Mouse (Mus musculus) v-Abl transformed pro-B cells (cell line): ENCODE measurements around the gene Clps.

Experiments
- in situ Hi-C, 2 experiments: fragments of 400-800 bp; cut with MboI; formaldehyde crosslinking; loops; one replicate each; pipeline ENCODE4 v1.15.1; 2025; ENCODE audit not compliant: unreplicated experiment in 2 of 2

Gene Clps

DNA sequence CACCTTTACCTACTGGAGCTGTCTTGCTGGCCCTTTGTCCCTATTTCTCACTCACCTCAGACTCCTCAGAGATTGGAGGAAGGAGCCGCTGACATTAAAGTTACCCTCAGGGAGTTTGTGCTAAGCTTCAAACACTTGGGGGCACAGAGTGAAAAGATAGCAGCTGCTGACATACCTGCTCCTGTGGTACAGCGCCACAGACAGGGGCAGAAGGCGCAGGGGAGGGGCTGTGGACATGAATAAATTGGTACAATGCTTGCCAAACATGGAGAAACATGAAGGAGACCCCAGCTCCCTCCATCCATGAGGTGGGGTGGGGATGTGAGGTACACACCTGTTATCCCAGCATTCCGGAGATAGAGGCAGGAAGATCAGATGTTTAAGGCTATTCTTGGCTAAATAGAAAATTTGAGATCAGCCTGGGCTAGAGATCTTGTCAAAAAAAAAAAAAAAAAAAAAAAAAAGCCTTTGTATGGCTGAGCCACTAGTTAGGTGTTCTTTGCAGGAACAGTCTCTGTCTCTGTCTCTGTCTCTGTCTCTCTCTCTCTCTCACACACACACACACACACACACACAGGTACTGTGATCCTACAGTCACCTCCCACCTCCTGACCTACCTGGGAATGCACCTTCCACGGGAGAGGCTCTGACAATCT is 39.4 kb downstream of the Clps start:
- in situ Hi-C loops: loop anchor here (5.0 to 25.0 kb wide), 5 partner anchors 34 to 1484 kb away; partner anchors contain the start of genes Def6 (in 2 of the 2) and Bak1 (in 1 of the 2)

DNA sequence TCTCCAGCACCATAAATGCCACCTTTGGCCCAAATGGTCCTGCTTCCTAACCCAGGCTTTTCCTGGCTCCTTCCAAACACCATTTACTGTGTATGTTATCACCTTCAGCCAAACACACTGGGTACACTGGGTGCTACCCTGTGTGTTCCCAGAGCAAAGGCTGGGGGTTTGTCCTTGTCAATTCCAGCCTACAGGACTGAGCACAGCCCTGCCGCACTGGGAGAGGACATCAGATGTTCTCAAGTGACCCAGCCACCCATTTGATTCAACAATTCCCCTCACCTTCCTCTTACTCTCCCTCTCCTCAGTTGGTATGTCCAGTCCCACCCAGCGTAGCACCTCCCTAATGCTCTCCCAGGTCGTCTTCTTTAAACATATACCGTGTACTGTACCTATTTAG is 40.0 kb downstream of the Clps start:
- in situ Hi-C loops: loop anchor here (5.0 to 25.0 kb wide), 5 partner anchors 33 to 1483 kb away; partner anchors contain the start of genes Def6 (in 2 of the 2) and Bak1 (in 1 of the 2)

DNA sequence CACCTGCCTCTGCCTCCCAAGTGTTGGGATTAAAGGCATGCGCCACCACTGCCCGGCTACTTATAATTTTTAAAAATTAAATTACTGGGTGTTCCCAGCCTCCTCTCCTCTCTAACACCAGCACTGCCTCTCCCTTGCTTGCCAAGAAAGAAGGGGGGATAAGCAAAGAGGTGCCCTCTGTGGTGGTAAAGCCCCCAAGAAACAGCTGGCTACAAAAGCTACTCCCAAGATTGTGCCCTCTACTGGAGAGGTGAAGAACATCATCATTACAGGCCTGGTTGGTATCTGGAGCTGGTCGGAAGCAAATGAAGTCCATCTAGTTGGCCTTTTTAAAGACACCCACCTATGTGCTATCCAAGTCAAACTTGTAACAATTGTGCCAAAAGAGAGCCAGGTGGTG is 40.7 kb downstream of the Clps start:
- in situ Hi-C loops: loop anchor here (5.0 to 25.0 kb wide), 5 partner anchors 33 to 1483 kb away; partner anchors contain the start of genes Def6 (in 2 of the 2) and Bak1 (in 1 of the 2)

DNA sequence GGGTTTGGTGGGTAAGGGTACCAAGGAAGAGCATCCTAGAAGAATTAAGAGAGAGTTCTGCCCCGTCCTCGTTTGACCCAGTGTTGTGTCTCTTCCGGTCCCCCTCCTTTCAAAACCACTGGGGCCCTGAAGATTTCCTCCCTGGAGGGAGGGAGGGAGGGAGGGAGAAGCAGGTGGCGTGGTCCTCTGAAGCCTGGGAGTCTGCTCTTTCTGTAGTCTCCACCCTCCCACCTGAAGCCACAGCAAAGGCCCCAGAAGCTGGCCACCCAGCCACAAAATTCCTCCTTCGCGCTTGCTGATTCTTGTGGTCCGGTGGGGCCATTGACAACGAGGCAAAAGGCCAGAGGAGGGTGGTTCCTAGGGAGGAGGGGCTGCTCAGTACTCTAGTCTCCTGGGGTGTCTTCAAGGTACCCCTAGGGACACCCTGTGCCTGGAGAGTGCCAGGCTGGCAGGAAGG is 41.9 kb downstream of the Clps start:
- in situ Hi-C loops: loop anchor here in 1 of 2 experiments (25.0 kb wide), 2 partner anchors 306 to 1481 kb away; partner anchors contain the start of genes Bak1 and Def6

DNA sequence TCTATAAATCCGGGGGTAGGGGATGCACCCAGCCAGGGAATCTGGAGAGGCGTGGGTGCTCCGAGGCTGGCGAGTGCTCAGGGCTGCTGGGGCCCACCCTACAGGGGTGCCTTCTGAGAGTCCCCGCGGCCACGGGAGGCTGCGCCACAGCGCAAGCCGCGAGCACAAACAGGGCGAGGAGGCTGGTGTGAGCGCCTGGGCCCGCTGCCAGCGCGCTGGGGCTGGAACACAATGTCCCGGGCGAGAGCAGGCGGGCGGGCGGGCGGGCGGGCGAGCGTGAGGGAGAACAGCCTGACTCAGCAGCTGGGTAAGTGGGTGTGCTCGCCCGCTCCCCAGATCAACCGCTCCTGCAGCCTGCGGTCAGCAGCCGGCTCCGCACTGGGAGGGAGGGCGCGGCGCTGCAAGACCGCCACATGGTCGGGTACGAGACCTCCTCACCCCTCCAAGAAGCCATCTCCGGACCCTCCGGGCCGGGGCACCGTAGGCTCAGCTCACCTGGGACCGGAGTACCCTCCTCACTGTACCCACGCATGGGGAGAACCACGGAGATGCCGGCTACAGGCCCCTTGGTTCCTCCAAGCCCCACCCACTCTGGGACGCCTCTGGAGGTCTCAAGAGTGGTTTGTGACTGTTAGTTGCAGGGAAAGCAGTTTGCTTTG is 42.5 kb downstream of the Clps start:
- in situ Hi-C loops: loop anchor here in 1 of 2 experiments (25.0 kb wide), 2 partner anchors 306 to 1481 kb away; partner anchors contain the start of genes Bak1 and Def6

DNA sequence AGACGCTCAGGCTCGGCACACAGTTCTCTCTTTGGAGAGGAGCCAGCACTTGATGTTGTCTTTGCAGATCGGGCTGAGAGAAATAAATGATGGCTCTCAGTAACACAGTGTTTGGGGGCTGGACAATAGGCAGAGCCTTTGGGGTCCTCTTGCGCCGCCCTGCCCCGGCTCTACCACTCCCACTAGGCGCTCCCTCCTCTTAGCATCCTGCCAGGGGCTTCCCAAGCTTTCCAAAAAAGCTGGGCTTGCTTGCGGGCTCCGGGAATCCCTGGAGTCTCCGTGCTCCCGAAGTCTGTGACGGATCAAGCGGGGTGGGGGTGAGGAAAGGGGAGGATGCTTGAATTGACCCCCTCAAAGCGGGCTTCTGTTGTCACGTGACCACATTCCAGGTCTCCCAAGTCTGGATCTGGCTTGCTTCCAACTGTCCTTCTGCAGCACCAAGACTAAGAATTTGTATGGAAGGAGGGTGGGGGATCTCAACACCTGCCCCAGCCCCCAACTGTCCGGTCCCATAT is 43.1 kb downstream of the Clps start, which contains the start of gene Fkbp5:
Gene Fkbp5 (minus strand): TSS at position 87 of the 515 bp plus-strand sequence.
- in situ Hi-C loops: loop anchor here in 1 of 2 experiments (25.0 kb wide), 2 partner anchors 305 to 1480 kb away; partner anchors contain the start of genes Bak1 and Def6

DNA sequence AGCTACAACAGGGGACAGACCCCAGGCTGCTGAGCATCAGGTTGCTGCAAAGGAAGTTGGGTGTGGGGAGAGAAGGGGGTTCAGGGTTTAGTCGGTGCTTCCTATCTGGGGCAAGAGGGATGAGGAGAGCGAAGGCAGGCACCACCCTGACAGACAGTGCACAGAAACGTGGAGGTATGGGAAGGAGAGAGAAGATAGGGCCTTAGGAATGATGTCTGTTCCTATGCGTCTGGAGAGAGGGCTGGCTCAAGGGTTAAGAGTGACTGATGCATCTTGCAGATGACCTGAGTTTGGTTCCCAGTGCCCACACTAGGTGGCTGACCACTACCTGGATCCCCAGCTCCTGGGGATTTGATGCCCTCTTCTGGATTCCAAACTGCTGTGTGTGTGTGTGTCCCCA is 43.7 kb downstream of the Clps start:
- in situ Hi-C loops: loop anchor here in 1 of 2 experiments (25.0 kb wide), 2 partner anchors 305 to 1480 kb away; partner anchors contain the start of genes Bak1 and Def6

DNA sequence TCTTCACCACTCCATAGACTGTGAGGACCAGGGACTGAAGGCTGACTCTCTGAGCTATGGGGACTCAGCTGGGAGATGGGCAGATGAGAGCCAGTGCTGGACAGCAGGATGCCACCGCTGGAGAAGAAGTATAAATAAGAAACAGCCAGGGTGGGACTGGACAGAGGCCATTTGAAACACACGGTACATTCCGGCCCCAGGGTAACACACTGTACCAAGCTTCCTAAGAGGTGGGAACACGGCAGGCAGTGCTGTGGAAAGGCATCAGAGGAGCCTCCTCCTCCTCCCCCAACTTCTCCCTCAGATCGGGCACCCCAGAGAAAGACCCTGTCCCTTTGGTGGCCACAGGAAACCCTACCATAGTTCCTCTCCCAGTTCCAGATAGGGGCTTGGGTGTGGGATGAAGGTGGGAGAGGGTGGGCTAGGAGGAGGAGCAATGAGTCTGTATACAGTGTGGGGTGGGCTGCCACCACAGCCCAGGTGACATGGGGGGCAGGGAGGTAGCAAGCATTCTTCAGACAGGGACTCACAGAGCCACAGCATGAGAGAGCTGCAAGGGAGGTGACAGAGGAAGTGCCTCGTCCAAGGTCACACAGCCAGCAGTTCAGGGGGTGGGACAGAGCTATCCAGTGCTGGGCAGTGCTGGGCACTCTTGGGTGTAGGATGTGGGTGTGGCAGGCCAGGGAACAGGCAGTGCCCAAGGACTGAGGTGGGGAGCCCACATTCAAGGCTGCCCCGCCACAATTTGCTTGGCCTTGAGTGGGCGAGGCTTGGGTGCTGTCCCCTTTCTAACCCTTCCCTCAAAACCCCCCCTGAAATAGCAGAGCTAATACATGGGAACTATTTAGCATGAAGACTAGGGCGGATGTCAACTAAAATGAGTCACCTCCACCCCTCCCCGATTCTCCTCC is 44.9 kb downstream of the Clps start:
- in situ Hi-C loops: loop anchor here in 1 of 2 experiments (25.0 kb wide), 2 partner anchors 303 to 1478 kb away; partner anchors contain the start of genes Bak1 and Def6

DNA sequence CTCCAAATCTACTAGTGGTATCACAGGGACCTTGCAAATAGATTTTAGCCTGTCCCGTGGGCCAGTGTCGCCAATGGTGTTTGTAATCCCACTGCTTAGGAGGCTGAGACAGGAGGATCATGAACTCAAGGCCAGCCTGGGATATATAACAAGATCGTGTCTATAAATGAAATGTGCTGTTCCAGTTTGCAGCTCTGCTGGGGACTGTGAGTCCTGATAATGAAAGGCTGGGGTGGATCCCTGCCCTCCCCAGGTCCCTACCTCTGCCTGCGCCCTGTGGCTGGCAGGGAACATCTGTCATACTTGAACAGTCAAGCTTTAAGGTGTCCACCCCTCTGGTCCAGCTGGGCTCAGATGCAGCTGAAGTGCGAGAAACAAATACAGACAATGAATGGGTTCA is 46.0 kb downstream of the Clps start:
- in situ Hi-C loops: loop anchor here in 1 of 2 experiments (25.0 kb wide), 2 partner anchors 302 to 1477 kb away; partner anchors contain the start of genes Bak1 and Def6

DNA sequence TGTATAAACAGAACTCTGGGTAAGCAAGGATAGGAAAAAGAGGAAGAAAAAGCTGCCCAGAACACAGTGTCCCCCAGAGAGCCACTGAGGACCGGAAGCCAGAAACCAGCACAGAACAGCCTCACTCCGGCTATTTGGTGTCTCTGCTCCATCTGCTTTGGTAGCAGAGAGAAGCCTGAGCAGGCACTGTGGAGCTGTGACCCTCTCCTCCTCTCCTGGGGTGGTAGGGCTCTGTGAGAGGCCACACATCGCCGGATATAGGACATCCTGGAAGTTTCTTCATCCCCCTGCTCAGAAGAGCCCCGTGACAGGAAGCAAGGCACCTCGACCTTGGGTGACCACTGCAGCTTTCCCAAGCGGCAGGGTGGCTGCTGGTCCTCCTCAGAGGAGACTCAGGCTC is 46.7 kb downstream of the Clps start:
- in situ Hi-C loops: loop anchor here in 1 of 2 experiments (25.0 kb wide), 2 partner anchors 302 to 1477 kb away; partner anchors contain the start of genes Bak1 and Def6

DNA sequence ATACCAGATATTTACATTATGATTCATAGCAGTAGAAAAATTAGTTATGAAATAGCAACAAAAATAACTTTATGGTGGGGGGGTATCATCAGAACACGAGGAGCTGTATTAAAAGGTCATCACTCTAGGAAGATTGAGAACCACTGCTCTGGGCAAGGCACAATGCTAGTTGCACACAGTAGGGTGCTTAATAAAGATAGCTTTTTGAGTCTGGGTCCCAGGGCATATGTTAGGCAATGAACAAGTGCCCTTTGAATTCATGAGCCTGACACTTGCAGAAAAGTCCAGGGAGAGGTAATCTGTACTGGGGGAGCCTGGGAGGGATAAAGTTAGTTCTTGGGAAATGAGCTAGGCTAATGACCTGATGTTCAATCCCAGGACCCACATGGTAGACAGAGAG is 47.2 kb downstream of the Clps start:
- in situ Hi-C loops: loop anchor here in 1 of 2 experiments (25.0 kb wide), 2 partner anchors 301 to 1476 kb away; partner anchors contain the start of genes Bak1 and Def6

DNA sequence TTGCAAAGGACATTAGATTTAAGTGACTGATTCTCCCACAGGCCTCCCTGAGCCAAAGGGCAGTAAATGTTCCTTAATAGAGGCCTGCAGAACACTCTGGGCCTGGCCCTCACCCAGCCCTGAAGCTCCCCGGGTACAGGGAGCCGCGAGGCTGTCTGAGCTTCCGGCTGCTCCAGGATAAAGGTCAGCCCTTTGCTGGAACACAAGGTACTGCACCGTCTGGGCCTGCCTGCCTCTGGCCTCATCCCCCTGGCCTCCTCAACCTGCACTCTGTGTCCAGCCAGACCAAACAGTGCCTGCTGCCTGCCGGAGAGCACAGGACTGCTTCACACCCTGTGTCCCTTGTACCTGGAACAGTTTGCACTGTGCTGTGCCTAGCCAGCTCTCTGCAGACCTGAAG is 47.9 kb downstream of the Clps start:
- in situ Hi-C loops: loop anchor here in 1 of 2 experiments (25.0 kb wide), 2 partner anchors 300 to 1475 kb away; partner anchors contain the start of genes Bak1 and Def6

DNA sequence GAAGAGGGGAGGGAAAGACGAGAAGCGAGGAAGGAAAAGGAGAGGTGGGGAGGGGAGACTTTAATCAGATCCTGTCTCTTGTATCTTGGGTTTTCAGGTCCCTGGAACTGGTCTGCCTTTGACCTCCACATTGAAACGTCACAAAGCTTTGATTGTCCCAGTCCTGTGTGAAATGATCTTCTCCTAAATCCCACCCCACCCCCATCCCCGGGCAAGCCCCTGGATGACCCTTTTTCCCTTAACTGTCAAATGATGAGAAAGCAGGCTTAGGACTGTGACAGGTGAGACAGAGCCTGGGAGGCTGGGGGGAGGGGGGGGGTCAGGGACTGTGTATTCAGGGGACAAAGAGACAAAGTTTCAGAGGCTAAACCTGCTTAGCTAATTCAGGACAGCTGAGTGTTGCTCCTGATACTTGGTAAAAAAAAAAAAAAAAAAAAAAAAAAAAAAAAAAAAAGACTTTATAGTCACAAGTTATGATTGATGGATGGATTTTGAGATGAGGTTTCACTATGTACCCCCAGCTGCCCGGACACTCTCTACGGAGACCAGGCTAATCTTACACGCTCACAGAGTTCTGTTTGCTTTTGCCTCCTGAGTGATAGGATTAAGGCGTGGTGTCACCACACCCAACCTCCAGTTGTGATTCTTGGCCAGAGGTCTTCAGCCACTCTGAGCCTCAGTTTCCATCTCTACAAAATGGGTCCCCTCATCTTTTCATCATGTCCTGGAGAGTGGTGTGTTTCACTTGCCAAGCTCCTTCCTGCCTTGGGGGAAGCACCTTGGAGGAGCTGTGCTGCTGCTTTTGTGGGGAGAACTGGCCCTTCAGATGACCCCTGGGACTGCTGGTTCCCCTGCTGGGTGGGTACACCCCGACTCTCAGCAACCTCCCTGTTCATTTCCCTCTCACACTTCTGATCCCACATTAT is 48.7 kb downstream of the Clps start:
- in situ Hi-C loops: loop anchor here in 1 of 2 experiments (25.0 kb wide), 2 partner anchors 300 to 1475 kb away; partner anchors contain the start of genes Bak1 and Def6

DNA sequence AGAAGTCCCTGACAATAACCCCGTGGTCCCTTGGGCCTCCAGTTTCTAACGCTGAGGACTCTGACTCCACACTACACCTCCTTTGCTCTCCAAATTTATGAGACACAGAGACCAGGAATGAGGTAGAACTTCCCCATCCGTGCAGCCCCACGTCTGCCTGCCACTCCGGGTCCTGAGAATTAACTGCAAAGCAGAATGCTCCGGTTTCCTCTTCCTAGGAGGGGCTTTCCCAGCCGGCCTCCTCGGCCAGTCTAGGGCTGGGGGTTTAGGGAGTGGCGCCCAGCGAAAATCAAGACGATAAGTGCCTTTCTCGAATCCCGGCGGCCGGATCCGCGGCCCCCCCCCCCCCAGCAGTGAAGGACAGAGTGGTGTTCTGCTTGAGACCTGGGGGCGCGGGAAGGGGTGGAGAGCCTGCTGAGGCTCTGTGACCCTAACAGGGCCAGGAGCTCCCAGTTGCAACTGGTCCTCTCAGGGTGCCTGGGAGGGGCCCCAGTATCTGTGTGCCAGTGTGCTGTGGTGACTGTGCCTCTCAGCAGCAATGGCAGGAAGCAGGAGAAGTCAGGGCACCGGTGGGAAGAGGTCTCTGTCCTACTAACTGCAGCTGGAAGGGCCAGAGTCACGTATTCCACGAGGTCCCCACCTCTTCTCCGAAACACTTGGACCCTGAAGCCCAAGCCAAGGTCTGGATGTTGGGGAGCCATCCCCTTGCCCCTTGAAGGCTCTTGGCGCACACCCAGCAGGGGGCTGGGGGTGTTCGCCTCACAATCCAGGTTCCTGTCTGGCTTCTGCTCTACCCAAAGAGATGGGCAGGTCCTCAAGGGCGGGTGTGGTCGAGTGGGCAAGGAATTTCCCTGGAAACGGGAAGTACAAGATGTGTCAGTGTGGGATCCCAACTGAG is 49.9 kb downstream of the Clps start:
- in situ Hi-C loops: loop anchor here in 1 of 2 experiments (25.0 kb wide), 2 partner anchors 298 to 1473 kb away; partner anchors contain the start of genes Bak1 and Def6
